ENCODE assay signal across 9 mouse cellular contexts in genomic region chr13:47152390-47152789, GRCm38 (mm10). TPM values are rescaled to one million over a fixed set of nuclear protein-coding genes. Genes with fewer than 3 reads are reported as not detected.
DNase-seq lines count a peak whose midpoint lies in the region; ATAC-seq and TF ChIP-seq lines count a peak whose summit lies in the region.
"Had no signal": no experiment of that assay in that cellular context is flagged by ENCODE, and none has a peak within 500 bp of the region (broad histone marks: within the 10 kb centered on the region; RNA-seq: fewer than 3 reads in every experiment).

No protein-coding gene starts in this region.

- H3K36me3 ChIP-seq in thymus, adult 2 months (ENCODE audit: control insufficient read depth, insufficient read depth, low read length) = no peaks in the 10 kb centered on the region
- no peaks in the 10 kb centered on the region for H3K36me3 ChIP-seq in embryonic facial prominence, embryonic 13.5 days
- no peaks in the 10 kb centered on the region for H3K36me3 ChIP-seq in liver, postnatal 0 days (replicated peaks; ENCODE audit: insufficient read depth, low read length)
- H3K36me3 ChIP-seq: limb, embryonic 13.5 days had no signal

- H3K9me3 ChIP-seq in embryonic facial prominence, embryonic 13.5 days = no peaks in the 10 kb centered on the region
- no peaks in the 10 kb centered on the region for H3K9me3 ChIP-seq in liver, postnatal 0 days (ENCODE audit: low read length)
- H3K9me3 ChIP-seq: limb, embryonic 13.5 days had no signal

- TF ChIP-seq POLR2A in thymus, adult 2 months (IDR thresholded peaks at IDR 0.05; ENCODE audit: control insufficient read depth, extremely low read depth, insufficient read depth, low read length, poor library complexity) = no peak

- H3K4me2 ChIP-seq in embryonic facial prominence, embryonic 13.5 days = 0 out of 2 replicates have a peak overlapping the region, but pooled peaks have one; percentile 3
- H3K4me2 ChIP-seq in liver, postnatal 0 days (ENCODE audit: low read depth, low read length) = no peak overlapping the region
- H3K4me2 ChIP-seq: limb, embryonic 13.5 days had no signal

- no peak overlapping the region for H3K9ac ChIP-seq in embryonic facial prominence, embryonic 13.5 days
- H3K9ac ChIP-seq in liver, postnatal 0 days (replicated peaks) = no peak overlapping the region
- H3K9ac ChIP-seq: limb, embryonic 13.5 days had no signal

- no peak overlapping the region for H3K27ac ChIP-seq in thymus, adult 2 months (ENCODE audit: control insufficient read depth, insufficient read depth, low read length)
- 0 out of 2 replicates have a peak overlapping the region, but pooled peaks have one; percentile 29 for H3K27ac ChIP-seq in embryonic facial prominence, embryonic 13.5 days
- no peak overlapping the region for H3K27ac ChIP-seq in liver, postnatal 0 days (ENCODE audit: low read depth)
- H3K27ac ChIP-seq: limb, embryonic 13.5 days had no signal

- H3K4me1 ChIP-seq in thymus, adult 2 months (replicated peaks; ENCODE audit: control insufficient read depth, insufficient read depth, low read length) = no peaks in the 10 kb centered on the region; the same call in 1 of the 2 replicates
- peaks cover 18% of the 10 kb centered on the region for H3K4me1 ChIP-seq in embryonic facial prominence, embryonic 13.5 days
- H3K4me1 ChIP-seq in liver, postnatal 0 days (ENCODE audit: insufficient read depth) = peaks cover 3% of the 10 kb centered on the region

- TF ChIP-seq EP300 in liver, postnatal 0 days (IDR thresholded peaks at IDR 0.05; ENCODE audit: low read depth) = no peak

- H3K4me3 ChIP-seq in thymus, adult 2 months (ENCODE audit: control insufficient read depth, insufficient read depth, low read length) = no peak overlapping the region
- no peak overlapping the region for H3K4me3 ChIP-seq in embryonic facial prominence, embryonic 13.5 days
- H3K4me3 ChIP-seq in liver, postnatal 0 days (ENCODE audit: low read depth, low read length) = no peak overlapping the region
- H3K4me3 ChIP-seq: limb, embryonic 13.5 days had no signal

- 45% methylated on average over 7 of the region's 7 CpGs for WGBS in thymus, adult 2 months
- WGBS in embryonic facial prominence, embryonic 13.5 days = 32% methylated on average over 7 of the region's 7 CpGs
- WGBS in liver, postnatal 0 days (ENCODE audit: insufficient replicate concordance) = 39% methylated on average over 7 of the region's 7 CpGs

- peak; percentile 57 for DNase-seq in CD4-positive, CD25-positive, alpha-beta regulatory T cell, adult 2 months (ENCODE audit: low read depth, low spot score)
- peak; percentile 15 for DNase-seq in thymus, adult 2 months
- DNase-seq in thymus, postnatal 36 days = no peak
- peak; percentile 67 for DNase-seq in hindlimb bud, embryonic 11.5 days (ENCODE audit: extremely low spot score, low read depth, low spot score)
- peak; percentile 37 for DNase-seq in liver, postnatal 0 days
- DNase-seq in retina, postnatal 7 days (ENCODE audit: low read depth, low spot score) = peak; percentile 79

- ATAC-seq in CD4-positive, CD25-positive, alpha-beta regulatory T cell, adult 4 months = no peak
- 0 out of 2 replicates have a peak, but pooled peaks have one; percentile 32 for ATAC-seq in embryonic facial prominence, embryonic 13.5 days (ENCODE audit: insufficient number of reproducible peaks, insufficient read depth, low FRiP score, low TSS enrichment, low read depth)
- no peak for ATAC-seq in liver, postnatal 0 days

- H3K27me3 ChIP-seq in thymus, adult 2 months (ENCODE audit: control insufficient read depth, insufficient read depth, low read length) = no peaks in the 10 kb centered on the region
- H3K27me3 ChIP-seq in embryonic facial prominence, embryonic 13.5 days = 0 out of 2 replicates have a peak, but pooled peaks cover 3% of the 10 kb centered on the region
- no peaks in the 10 kb centered on the region for H3K27me3 ChIP-seq in liver, postnatal 0 days (ENCODE audit: insufficient read depth, low read length)
- H3K27me3 ChIP-seq: limb, embryonic 13.5 days had no signal

- no peak for TF ChIP-seq CTCF in thymus, adult 2 months (IDR thresholded peaks at IDR 0.05; ENCODE audit: borderline replicate concordance, control insufficient read depth, extremely low read depth, insufficient read depth, low read length, poor library complexity)
- peak; percentile 84 for TF ChIP-seq CTCF in liver, postnatal 0 days (IDR thresholded peaks at IDR 0.05; ENCODE audit: low read depth)

RNA-seq across cellular contexts. Expression of gene Rnf144b, which starts 29.9 kb away (rescaled TPM):
- polyA plus RNA-seq in CD4-positive, CD25-positive, alpha-beta regulatory T cell, adult 4 months (2017; shearing (Covaris generic)) = under 1 TPM in 1 of 2 experiments, not detected in 1; 0.08 TPM
- 5.1 and 5.4 TPM in 2 replicates for polyA plus RNA-seq in thymus, adult 2 months (2012; rRNA removed)
- polyA plus RNA-seq in embryonic facial prominence, embryonic 13.5 days (2015; fragmentation: Nextera tagmentation; extraction: Ambion mirVana) = 2.2 and 2.7 TPM in 2 replicates
- 4.3 and 6.3 TPM in 2 replicates for polyA plus RNA-seq in liver, postnatal 0 days (2015; fragmentation: Nextera tagmentation; extraction: Ambion mirVana)

RNA-seq across cellular contexts. Expression of gene Dek, which starts 46.4 kb away (rescaled TPM):
- polyA plus RNA-seq in CD4-positive, CD25-positive, alpha-beta regulatory T cell, adult 4 months (2017; shearing (Covaris generic)) = 100 to 1,000 TPM in 1 of 2 experiments, 10 to 100 TPM in 1; 86.7 to 104 TPM
- 50.4 and 109 TPM in 2 replicates for polyA plus RNA-seq in thymus, adult 2 months (2012; rRNA removed)
- polyA plus RNA-seq in embryonic facial prominence, embryonic 13.5 days (2015; fragmentation: Nextera tagmentation; extraction: Ambion mirVana) = 365 and 390 TPM in 2 replicates
- polyA plus RNA-seq in liver, postnatal 0 days (2015; fragmentation: Nextera tagmentation; extraction: Ambion mirVana) = 285 and 302 TPM in 2 replicates

Comparison
In these comparisons a context has a peak if more than half of its experiments do, and no peak if none do; other contexts are left out.
1. DNase-seq: peak in CD4-positive, CD25-positive, alpha-beta regulatory T cell, adult 2 months (single experiment), thymus, adult 2 months (single experiment), hindlimb bud, embryonic 11.5 days (single experiment), liver, postnatal 0 days (single experiment) and retina, postnatal 7 days (single experiment); none in thymus, postnatal 36 days (0 of 2).